Mouse (Mus musculus) olfactory bulb, adult 2 months (tissue): ENCODE measurements around the gene Atoh8.

Experiments used
- CTCF ChIP-seq: fragments of 200-500 bp; IDR thresholded peaks from 2 replicates; pipeline ENCODE4 v1.5.1; 2012; ENCODE audit warnings: low read depth, mild to moderate bottlenecking, low read length, moderate library complexity; ENCODE audit not compliant: insufficient read depth
- POLR2A ChIP-seq: fragments of 200-500 bp; IDR thresholded peaks from 2 replicates; pipeline ENCODE4 v1.6.1; 2012; ENCODE audit warnings: mild to moderate bottlenecking, low read depth, low read length, moderate library complexity; ENCODE audit not compliant: insufficient read depth

GRCm38 (mm10) chr6:72275527-72275926 lies 40.1 kb upstream of the Atoh8 start:
- TF ChIP-seq CTCF, result no peak
- no peak for TF ChIP-seq POLR2A
